Mouse (Mus musculus): ENCODE data around the gene Ahnak. TPM values are rescaled to one million over a fixed set of nuclear protein-coding genes. Genes with fewer than 3 reads are reported as not detected.
A peak's percentile ranks its signal among the peaks of the same experiment; 100 is the strongest.
"Not testable (repeated sequence)": the region's sequence is repeated elsewhere in the genome, so short reads cannot be mapped to it uniquely, and the experiment has no call there.

Gene Ahnak
- polyA plus RNA-seq, 1 experiment = 11.9 TPM

DNA sequence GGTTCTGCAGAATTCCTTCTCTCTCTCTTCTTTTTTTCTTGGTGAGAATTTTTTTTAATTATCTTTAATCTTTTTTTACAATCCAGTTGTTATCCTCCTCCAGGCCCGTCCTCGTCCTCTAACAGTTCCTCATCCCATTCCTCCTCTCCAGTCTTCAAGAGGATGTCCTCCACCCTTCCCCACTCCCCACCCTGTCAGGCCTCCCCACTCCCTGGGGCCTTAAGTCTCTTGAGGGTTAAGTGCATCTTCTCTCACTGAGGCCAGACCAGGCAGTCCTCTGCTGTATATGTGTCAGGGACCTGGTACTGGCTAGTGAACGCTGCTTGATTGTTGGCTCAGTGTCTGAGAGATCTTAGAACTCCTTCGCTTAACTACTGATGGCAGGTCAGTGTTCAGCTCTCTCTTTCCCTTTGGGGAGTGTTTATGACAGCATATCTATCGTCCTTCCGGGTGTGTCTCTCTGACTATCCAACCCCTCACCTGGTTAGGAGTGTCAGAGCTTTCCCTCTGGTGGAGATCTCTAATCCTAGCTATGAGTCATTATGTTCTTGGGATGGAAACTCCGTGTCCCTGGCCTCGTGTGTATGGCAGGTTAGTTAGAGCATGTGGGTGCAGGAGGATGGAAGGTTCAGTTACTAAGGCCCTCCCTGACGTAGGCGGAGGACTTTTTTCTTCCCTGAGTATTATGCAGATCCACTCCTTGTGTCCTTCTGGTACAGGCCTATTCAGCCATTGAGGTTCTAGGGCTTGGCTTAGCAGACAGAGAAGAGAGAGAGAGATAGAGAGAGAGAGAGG is 5.9 kb downstream of the Ahnak start:
- Histone ChIP-seq H3K4me1 (ENCODE audit: control insufficient read depth, insufficient read depth, low read length) (peaks cover 19% of the 10 kb centered on the region), H3K27me3 (replicated peaks; ENCODE audit: control insufficient read depth, insufficient read depth, low read length) (no peaks in the 10 kb centered on the region), H3K4me3 (ENCODE audit: insufficient read depth, low read depth, low read length) (no peak overlapping the region), H3K27ac (ENCODE audit: insufficient read depth, low read depth, low read length) (no peak overlapping the region), H3K36me3 (ENCODE audit: control insufficient read depth, insufficient read depth, low read length) (no peaks in the 10 kb centered on the region)
- 65% methylated on average over 10 of the region's 10 CpGs for WGBS
- DNase-seq = no peak
- TF ChIP-seq CTCF (conservative IDR thresholded peaks at IDR 0.05; ENCODE audit: insufficient read depth, insufficient read length, low read depth, low read length) (no peak), POLR2A (IDR thresholded peaks at IDR 0.05; ENCODE audit: low read depth, low read length) (no peak)

- TF ChIP-seq CTCF (conservative IDR thresholded peaks at IDR 0.05; ENCODE audit: insufficient read depth, insufficient read length, low read depth, low read length) = no peak
- Histone ChIP-seq H3K36me3 (ENCODE audit: control insufficient read depth, insufficient read depth, low read length) (no peaks in the 10 kb centered on the region), H3K4me1 (ENCODE audit: control insufficient read depth, insufficient read depth, low read length) (peaks cover 15% of the 10 kb centered on the region), H3K27me3 (replicated peaks; ENCODE audit: control insufficient read depth, insufficient read depth, low read length) (no peaks in the 10 kb centered on the region), H3K27ac (ENCODE audit: insufficient read depth, low read depth, low read length) (no peak overlapping the region), H3K4me3 (ENCODE audit: insufficient read depth, low read depth, low read length) (no peak overlapping the region)
- WGBS = 93% methylated on average over 6 of the region's 6 CpGs
- DNase-seq = no peak
These were observed 7.5 kb downstream of the Ahnak start for GRCm38 (mm10) chr19:8996601-8997000.

- H3K4me3 ChIP-seq (ENCODE audit: insufficient read depth, low read depth, low read length) = no peak overlapping the region
- peaks cover 7% of the 10 kb centered on the region for H3K4me1 ChIP-seq (ENCODE audit: control insufficient read depth, insufficient read depth, low read length)
- H3K36me3 ChIP-seq (ENCODE audit: control insufficient read depth, insufficient read depth, low read length) = no peaks in the 10 kb centered on the region
- H3K27ac ChIP-seq (ENCODE audit: insufficient read depth, low read depth, low read length) = peak overlapping the region; percentile 22
- DNase-seq = peak; percentile 90
- no peak for TF ChIP-seq POLR2A (IDR thresholded peaks at IDR 0.05; ENCODE audit: low read depth, low read length)
- TF ChIP-seq CTCF (conservative IDR thresholded peaks at IDR 0.05; ENCODE audit: insufficient read depth, insufficient read length, low read depth, low read length) = no peak
- H3K27me3 ChIP-seq (replicated peaks; ENCODE audit: control insufficient read depth, insufficient read depth, low read length) = no peaks in the 10 kb centered on the region
- WGBS = 37% methylated on average over 4 of the region's 4 CpGs
These were observed 8.5 kb downstream of the Ahnak start for GRCm38 (mm10) chr19:8997546-8997945.

DNA sequence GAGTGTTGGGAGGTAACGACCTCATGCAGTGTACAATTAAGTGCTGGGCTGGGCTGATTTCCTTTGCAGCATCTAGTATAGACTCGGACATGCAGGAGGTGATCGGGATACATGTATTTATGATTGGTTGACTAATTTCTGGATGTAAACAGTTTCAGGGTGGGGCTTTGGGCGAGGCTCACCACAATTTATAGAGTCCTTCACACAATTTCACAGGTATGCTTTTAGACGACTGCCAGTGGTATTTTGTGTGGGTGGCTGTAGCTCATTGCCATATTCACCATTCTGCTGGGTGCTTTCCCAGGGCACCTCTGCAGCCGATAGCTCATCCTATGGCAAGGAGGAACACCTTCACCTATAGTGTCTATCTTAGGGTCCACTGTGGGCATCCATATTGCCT is 9.5 kb downstream of the Ahnak start:
- Histone ChIP-seq H3K27ac (ENCODE audit: insufficient read depth, low read depth, low read length) (no peak overlapping the region), H3K4me1 (ENCODE audit: control insufficient read depth, insufficient read depth, low read length) (peaks cover 5% of the 10 kb centered on the region), H3K36me3 (ENCODE audit: control insufficient read depth, insufficient read depth, low read length) (no peaks in the 10 kb centered on the region; the same call in 1 of the 2 replicates), H3K27me3 (replicated peaks; ENCODE audit: control insufficient read depth, insufficient read depth, low read length) (no peaks in the 10 kb centered on the region), H3K4me3 (ENCODE audit: insufficient read depth, low read depth, low read length) (no peak overlapping the region)
- TF ChIP-seq POLR2A (IDR thresholded peaks at IDR 0.05; ENCODE audit: low read depth, low read length) (no peak), CTCF (conservative IDR thresholded peaks at IDR 0.05; ENCODE audit: insufficient read depth, insufficient read length, low read depth, low read length) (no peak)
- WGBS = 71% methylated on average over 6 of the region's 6 CpGs
- no peak for DNase-seq

DNA sequence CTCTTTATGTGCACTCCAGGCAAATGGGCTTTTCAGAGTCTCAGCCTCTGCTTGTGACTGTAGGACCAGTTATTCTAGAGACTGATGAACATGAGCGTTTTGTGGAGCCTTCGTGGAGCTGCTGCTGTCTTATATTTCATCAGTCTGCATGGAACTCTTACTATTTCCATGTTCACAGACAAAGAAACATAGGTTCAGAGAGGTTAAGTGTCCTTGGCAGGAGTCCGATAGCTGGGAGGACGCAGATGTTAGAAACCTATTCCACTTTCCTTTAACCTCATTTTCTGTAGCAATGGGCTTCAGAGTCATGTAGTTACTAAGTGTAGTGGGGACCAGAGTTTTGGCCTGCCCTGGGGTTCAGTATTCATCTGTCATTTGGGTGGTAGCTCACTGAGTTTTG is 10.1 kb downstream of the Ahnak start:
- H3K27ac ChIP-seq (ENCODE audit: insufficient read depth, low read depth, low read length) = no peak overlapping the region
- H3K36me3 ChIP-seq (ENCODE audit: control insufficient read depth, insufficient read depth, low read length) = no peaks in the 10 kb centered on the region; the same call in 1 of the 2 replicates
- DNase-seq = peak; percentile 51
- TF ChIP-seq CTCF (conservative IDR thresholded peaks at IDR 0.05; ENCODE audit: insufficient read depth, insufficient read length, low read depth, low read length) (no peak), POLR2A (IDR thresholded peaks at IDR 0.05; ENCODE audit: low read depth, low read length) (no peak)
- H3K4me3 ChIP-seq (ENCODE audit: insufficient read depth, low read depth, low read length) = no peak overlapping the region
- H3K27me3 ChIP-seq (replicated peaks; ENCODE audit: control insufficient read depth, insufficient read depth, low read length) = no peaks in the 10 kb centered on the region
- H3K4me1 ChIP-seq (ENCODE audit: control insufficient read depth, insufficient read depth, low read length) = peaks cover 5% of the 10 kb centered on the region
- 76% methylated on average over 4 of the region's 4 CpGs for WGBS

- not testable (repeated sequence) for H3K4me1 ChIP-seq (ENCODE audit: control insufficient read depth, insufficient read depth, low read length); H3K27ac ChIP-seq (ENCODE audit: insufficient read depth, low read depth, low read length); H3K36me3 ChIP-seq (ENCODE audit: control insufficient read depth, insufficient read depth, low read length); H3K4me3 ChIP-seq (ENCODE audit: insufficient read depth, low read depth, low read length); H3K27me3 ChIP-seq (replicated peaks; ENCODE audit: control insufficient read depth, insufficient read depth, low read length); DNase-seq
- 94% methylated on average over 2 of the region's 2 CpGs for WGBS
These were observed 17.8 kb downstream of the Ahnak start for GRCm38 (mm10) chr19:9006915-9007314.

GRCm38 (mm10) chr19:9019298-9019697 is 30.2 kb downstream of the Ahnak start:
- no peaks in the 10 kb centered on the region for H3K27me3 ChIP-seq (replicated peaks; ENCODE audit: control insufficient read depth, insufficient read depth, low read length)
- H3K4me1 ChIP-seq (ENCODE audit: control insufficient read depth, insufficient read depth, low read length) = no peaks in the 10 kb centered on the region
- 81% methylated on average over 3 of the region's 3 CpGs for WGBS
- no peak overlapping the region for H3K27ac ChIP-seq (ENCODE audit: insufficient read depth, low read depth, low read length)
- H3K36me3 ChIP-seq (ENCODE audit: control insufficient read depth, insufficient read depth, low read length) = peaks cover 6% of the 10 kb centered on the region; the same call in 1 of the 2 replicates
- no peak for DNase-seq
- TF ChIP-seq CTCF (conservative IDR thresholded peaks at IDR 0.05; ENCODE audit: insufficient read depth, insufficient read length, low read depth, low read length) = no peak
- no peak for TF ChIP-seq POLR2A (IDR thresholded peaks at IDR 0.05; ENCODE audit: low read depth, low read length)
- H3K4me3 ChIP-seq (ENCODE audit: insufficient read depth, low read depth, low read length) = no peak overlapping the region
